Mouse (Mus musculus) testis, postnatal 10 days (tissue): ENCODE measurements around the gene Clec18a.
"Not testable (repeated sequence)": the region's sequence is repeated elsewhere in the genome, so short reads cannot be mapped to it uniquely, and the experiment has no call there.

Experiments
- DNase-seq: peaks from one replicate; pipeline ENCODE4 v3.0.0; 2021; ENCODE audit warnings: low spot score

Clec18a gene

GRCm38 (mm10) chr8:111056158-111056663 is 36.0 kb downstream of the Clec18a start, which contains the start of gene Exosc6:
Gene Exosc6, plus strand, starts transcription at chr8:111056339.
- DNase-seq: peak; percentile 93

GRCm38 (mm10) chr8:111055661-111056060 is 36.6 kb downstream of the Clec18a start:
- DNase-seq: no peak

GRCm38 (mm10) chr8:111055031-111055634 is 37.1 kb downstream of the Clec18a start:
- DNase-seq: no peak

- no peak for DNase-seq
Measured at GRCm38 (mm10) chr8:111053827-111054518, 38.3 kb downstream of the Clec18a start.

- no peak for DNase-seq
Measured at GRCm38 (mm10) chr8:111049106-111049505, 43.1 kb downstream of the Clec18a start.

GRCm38 (mm10) chr8:111048694-111049093 is 43.5 kb downstream of the Clec18a start:
- no peak for DNase-seq

- no peak for DNase-seq
Measured at GRCm38 (mm10) chr8:111044003-111044734, 48.1 kb downstream of the Clec18a start.

- no peak for DNase-seq
Measured at GRCm38 (mm10) chr8:111042546-111042945, 49.7 kb downstream of the Clec18a start.

- DNase-seq: no peak
Measured at GRCm38 (mm10) chr8:111036591-111036990, 55.6 kb downstream of the Clec18a start.

GRCm38 (mm10) chr8:111034276-111034675 is 58.0 kb downstream of the Clec18a start:
- DNase-seq: no peak

GRCm38 (mm10) chr8:111033482-111034215 is 58.6 kb downstream of the Clec18a start:
- peak; percentile 91 for DNase-seq

- no peak for DNase-seq
Measured at GRCm38 (mm10) chr8:111032916-111033315, 59.3 kb downstream of the Clec18a start, which contains the start of gene Aars. Gene Aars, plus strand, starts transcription at chr8:111033144.

- DNase-seq: no peak
Measured at GRCm38 (mm10) chr8:111031572-111031971, 60.7 kb downstream of the Clec18a start, which contains the start of gene Ddx19b. Gene Ddx19b, minus strand, starts transcription at chr8:111031751.

GRCm38 (mm10) chr8:111030045-111030444 is 62.2 kb downstream of the Clec18a start:
- no peak for DNase-seq

- DNase-seq: no peak
Measured at GRCm38 (mm10) chr8:111029589-111029988, 62.6 kb downstream of the Clec18a start.

- peak; percentile 87 for DNase-seq
Measured at GRCm38 (mm10) chr8:111027391-111027937, 64.8 kb downstream of the Clec18a start.

GRCm38 (mm10) chr8:111026609-111027008 is 65.6 kb downstream of the Clec18a start:
- not testable (repeated sequence) for DNase-seq

- not testable (repeated sequence) for DNase-seq
Measured at GRCm38 (mm10) chr8:111010230-111010991, 81.8 kb downstream of the Clec18a start.
